Mouse (Mus musculus): ENCODE measurements around the gene Krtap10-10.
"Not testable (repeated sequence)": the region's sequence is repeated elsewhere in the genome, so short reads cannot be mapped to it uniquely, and the experiment has no call there.

The Krtap10-10 gene

DNA sequence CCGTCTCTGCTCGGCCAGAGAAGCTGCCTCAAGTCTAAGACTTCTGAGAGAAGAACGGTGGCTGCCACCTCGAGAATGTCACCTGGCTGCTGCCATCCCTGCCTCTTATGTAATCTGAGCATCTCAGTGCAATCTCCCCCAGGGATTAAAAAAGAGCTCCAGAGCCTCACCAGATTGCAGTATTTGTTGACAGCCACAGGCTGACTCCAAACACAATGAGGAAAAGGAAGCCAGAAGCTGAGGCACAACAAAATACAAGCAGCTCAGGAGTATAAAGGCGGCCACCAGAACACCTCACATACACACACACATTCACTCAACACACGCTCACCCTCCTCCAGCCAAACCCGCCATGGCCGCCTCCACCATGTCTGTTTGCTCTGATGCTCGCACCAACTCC lies at the start of gene Krtap10-10:
TSS of gene Krtap10-10 (plus strand) at position 301 of the 400 bp plus-strand sequence.
- DNase-seq (ENCODE audit: low spot score in 2 of 2), result peak; percentile 15 to 31

DNA sequence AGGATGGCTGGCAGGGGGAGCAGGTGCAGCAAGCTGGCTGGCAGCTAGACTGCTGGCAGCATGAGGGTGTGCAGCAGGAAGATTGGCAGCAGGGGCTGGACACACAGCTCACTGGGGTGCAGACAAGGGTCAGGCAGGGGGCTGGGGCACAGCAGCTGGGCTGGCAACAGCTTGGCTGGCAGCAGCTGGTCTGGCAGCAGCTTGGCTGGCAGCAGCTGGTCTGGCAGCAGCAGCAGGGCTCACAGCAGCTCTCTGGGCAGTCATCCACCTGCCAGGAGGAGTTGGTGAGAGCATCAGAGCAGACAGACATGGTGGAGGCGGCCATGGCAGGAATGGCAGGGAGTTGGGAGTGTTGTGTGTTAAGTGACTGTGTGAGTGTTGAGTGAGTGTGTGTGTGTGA lies 47.9 kb upstream of the Krtap10-10 start, which contains the start of gene Gm7137:
TSS of gene Gm7137 (minus strand) at position 325 of the 400 bp plus-strand sequence.
- peak in 1 of 2 experiments; percentile 21 for DNase-seq (ENCODE audit: low spot score in 2 of 2)

DNA sequence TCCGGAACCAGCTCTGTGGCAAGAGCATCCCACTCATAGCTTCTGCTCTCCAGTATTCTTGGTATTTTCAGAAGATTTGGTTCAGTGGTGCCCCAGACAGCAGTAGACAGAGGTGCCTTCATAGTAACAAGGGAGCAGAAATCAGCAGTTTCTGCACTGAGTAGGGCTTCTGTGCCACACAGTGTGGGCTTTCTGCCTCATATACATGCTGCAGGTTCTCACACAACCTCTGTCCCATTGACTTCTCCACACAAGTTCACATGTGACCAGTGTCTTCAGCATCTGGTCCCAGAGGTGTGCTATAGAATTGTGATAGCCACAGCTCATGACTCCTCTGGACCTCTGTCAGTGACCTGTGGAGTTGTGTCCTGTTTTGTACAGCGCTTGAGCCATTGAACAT lies 47.1 kb upstream of the Krtap10-10 start:
- DNase-seq (ENCODE audit: low spot score in 2 of 2), result no peak

DNA sequence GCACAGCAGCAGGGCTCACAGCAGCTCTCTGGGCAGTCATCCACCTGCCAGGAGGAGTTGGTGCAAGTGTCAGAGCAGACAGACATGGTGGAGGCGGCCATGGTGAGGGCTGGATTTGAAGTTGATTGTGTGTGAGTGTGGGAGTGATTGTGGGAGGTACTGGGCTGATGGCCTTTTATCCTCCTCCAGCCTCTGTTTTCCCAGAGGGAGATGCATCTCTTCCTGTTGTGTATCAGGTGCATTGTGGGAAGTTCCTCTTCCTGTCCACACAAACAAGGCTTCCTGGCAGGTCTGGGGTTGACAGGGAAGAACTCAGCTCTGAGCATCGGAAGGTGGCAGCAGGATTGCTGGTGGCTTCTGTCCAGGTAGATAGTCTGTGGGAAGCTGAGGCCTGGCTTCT lies 40.8 kb upstream of the Krtap10-10 start, which contains the start of gene Gm9639:
TSS of gene Gm9639 (minus strand) at position 101 of the 400 bp plus-strand sequence.
- DNase-seq (ENCODE audit: low spot score in 2 of 2), result no peak

DNA sequence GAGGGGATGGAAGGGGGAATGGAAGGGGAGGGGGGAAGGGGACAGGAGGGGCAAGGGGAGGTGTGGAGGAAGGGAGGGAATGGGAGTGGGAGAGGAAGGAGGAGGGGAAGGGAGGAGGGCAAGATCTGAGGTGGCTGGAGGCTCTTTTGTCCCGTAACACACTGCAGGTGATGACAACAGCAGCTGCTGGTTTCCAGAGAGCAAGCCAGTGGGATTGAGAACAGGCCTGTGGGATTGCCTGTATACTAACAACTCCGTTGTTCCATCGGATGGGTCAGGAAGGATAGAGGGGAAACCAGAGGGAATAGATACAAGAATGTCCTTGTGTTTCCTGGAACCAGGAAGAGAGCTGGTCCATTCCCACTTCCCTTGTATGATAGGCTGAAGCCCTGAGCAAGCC lies 38.1 kb upstream of the Krtap10-10 start:
- DNase-seq (ENCODE audit: low spot score in 2 of 2), result no peak

DNA sequence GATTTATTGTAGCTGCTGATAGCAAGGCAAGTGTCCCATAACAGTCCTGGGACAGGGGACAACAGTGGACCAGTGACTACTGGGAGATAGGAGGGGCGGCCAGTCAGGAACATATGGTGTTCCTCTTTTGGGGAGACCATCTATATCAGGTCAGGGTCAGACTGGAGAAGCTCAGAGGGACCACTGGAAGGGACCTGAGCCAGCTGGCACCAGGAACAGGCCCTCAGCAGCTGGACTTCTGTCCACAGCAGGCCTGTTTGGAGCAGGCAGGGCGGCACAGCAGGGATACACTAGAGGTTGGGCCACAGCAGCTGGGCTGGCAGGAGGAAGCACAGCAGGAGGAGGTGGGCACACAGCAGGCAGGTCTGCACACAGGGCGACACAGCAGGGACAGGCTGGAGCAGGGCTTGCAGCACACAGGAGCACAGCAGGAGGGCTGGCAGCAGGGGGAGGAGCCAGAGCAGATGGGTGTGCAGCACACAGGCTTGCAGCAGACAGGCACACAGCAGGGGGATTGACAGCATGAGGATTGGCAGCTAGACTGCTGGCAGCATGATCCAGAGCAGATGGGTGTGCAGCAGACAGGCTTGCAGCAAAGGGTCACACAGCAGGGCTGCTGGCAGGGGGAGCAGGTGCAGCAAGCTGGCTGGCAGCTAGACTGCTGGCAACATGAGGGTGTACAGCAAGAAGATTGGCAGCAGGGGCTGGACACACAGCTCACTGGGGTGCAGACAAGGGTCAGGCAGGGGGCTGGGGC lies 37.4 kb upstream of the Krtap10-10 start:
- not testable (repeated sequence) for DNase-seq (ENCODE audit: low spot score in 2 of 2)

DNA sequence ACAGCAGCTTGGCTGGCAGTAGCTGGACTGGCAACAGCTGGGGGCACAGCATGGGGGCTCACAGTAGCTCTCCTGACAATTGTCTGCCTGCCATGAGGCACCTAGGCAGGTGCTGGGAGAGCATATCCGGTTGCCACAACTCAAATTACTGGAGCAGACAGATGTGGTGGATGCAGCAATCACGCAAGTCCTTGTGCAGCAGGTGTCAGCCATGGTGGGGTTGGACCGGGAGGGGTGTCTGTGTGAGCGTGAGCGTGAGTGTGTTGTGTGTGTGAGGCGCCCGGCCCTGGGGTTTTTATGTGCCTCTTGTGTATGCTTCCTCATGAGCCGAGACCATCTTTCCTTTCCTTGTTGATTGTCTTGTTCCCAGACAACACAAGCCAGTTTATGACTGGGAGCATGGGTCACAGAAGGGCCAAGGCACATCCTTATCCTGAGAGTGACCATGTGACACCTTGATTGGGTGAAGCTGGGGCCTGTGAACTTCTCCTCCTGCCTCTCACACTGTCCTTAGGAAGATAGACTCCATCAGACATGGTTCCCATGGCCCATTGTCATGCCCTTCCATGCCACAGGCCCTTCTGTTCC lies 36.7 kb upstream of the Krtap10-10 start, which contains the start of gene Gm19668:
TSS of gene Gm19668 (minus strand) at position 213 of the 588 bp plus-strand sequence.
- no peak for DNase-seq (ENCODE audit: low spot score in 2 of 2)

DNA sequence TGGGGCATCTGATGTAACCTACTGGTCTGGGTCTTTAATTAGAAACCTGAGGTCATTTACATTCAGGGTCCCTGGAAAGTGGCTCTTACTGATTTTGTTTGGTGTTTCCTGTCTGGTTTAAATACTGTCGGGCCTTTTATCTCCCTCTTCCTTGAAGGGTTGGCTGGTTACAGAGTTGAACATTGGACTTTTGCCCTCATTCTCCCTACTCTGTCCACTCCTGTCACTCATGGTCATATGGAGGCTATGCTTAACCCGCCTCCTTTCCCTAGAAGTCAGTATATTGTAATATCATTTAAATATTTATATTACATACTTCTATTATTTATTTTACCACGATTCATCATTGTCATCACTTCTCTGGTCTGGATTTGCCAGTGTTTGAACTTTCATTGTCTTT lies 31.7 kb upstream of the Krtap10-10 start:
- DNase-seq (ENCODE audit: low spot score in 2 of 2), result no peak

DNA sequence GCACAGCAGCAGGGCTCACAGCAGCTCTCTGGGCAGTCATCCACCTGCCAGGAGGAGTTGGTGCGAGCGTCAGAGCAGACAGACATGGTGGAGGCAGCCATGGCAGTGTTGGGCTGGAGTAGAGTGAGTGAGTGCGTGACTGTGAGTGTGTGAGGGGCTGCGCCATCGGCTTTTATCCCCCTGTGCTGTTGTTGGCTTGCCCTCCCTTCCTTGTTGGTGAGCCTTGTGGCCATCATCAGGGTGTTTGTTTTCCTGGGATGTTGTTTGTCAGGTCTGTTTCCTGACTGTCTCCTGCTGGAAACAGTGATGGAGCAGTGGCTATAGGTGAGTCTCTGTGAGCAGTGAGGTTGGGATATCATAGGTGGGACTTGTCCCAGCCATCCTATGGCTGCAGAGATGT lies 24.0 kb upstream of the Krtap10-10 start, which contains the start of gene Gm9507:
TSS of gene Gm9507 (minus strand) at position 101 of the 400 bp plus-strand sequence.
- no peak for DNase-seq (ENCODE audit: low spot score in 2 of 2)

DNA sequence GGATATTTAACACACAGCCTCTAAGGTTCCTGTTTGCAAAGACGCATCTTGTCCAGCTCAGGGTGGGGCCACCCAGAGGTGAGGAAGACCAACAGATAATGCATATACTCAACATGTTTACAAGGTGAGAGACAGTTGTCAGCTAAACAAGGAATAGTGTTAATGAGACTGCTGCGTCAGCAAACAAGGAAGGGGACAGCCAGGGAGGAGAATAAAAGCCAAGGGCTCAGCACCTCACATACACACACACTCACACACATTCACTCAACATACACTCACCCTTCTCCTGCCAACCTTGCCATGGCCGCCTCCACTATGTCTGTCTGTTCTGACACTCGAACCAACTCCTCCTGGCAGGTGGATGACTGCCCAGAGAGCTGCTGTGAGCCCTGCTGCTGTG lies 21.4 kb upstream of the Krtap10-10 start, which contains the start of gene Gm2696:
TSS of gene Gm2696 (plus strand) at position 301 of the 400 bp plus-strand sequence.
- no peak for DNase-seq (ENCODE audit: low spot score in 2 of 2)

DNA sequence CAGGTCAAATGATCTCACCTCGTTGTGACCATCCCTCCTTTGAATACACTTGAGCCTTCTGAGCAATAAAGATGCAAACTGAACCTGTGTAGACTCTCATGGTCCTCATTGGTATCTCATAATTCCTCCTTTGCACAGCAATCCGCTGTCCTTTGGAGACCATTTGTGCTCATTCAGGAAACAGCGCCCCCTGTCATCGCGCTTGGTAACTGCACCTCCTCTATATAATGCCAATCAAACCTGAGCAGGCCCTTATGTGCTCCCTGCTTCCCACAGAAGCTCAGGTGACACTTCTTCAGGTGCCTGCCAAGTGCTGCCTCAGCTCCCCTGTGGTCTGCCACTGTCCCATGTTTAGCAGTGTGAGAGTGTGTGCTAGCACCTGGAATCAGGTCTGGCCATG lies 20.2 kb upstream of the Krtap10-10 start:
- DNase-seq (ENCODE audit: low spot score in 2 of 2), result no peak

DNA sequence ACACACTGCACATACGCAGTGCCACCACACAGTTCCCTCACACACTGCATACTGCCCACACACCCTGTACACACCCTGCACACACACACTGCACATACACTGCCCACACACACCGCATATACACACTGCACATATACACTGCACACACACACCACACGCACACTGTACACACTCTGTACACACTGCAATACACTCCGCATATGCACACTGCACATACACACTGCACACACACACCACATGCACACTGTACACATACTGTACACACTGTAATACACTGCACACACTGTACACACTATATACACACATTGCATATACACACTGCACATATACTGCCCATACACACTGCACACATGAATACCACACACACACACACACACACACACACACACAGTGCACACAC lies 17.2 kb upstream of the Krtap10-10 start:
- DNase-seq (ENCODE audit: low spot score in 2 of 2), result no peak

DNA sequence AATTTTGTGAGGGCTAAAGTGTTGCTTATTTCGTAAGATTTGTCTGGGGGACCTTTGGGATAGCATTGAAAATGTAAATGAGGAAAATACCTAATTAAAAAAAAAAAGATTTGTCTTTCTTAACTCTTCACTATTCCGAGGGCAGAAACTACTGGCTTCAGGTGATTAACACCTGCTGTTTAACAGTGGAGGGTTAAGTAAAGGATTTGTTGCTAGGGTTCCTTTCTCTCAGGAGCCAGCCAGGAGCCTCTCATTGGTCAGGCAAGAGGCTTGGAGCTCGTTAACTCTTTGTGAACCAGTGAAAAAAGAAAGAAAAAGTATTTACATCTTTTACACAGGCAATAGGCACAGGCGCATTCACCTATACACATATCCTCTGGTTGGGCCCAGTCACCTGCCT lies 16.5 kb upstream of the Krtap10-10 start:
- no peak for DNase-seq (ENCODE audit: low spot score in 2 of 2)

DNA sequence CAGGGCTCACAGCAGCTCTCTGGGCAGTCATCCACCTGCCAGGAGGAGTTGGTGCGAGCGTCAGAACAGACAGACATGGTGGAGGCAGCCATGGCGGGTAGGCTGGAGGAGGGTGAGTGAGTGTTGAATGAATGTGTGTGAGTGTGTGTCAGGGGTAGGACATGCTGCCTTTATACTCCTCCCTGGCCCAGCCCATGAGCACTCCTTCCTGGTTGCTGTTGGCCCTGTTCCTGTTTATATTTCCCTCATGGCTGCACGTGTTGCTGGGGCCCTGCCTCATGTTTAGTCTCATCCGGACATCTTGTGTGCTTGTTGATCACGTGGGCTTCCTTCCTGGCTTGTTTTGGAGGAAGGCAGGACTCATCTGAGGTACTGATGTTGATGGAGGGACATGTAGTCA lies 8.8 kb upstream of the Krtap10-10 start, which contains the start of gene Krtap10-4:
TSS of gene Krtap10-4 (minus strand) at position 145 of the 400 bp plus-strand sequence.
- DNase-seq (ENCODE audit: low spot score in 2 of 2), result no peak

DNA sequence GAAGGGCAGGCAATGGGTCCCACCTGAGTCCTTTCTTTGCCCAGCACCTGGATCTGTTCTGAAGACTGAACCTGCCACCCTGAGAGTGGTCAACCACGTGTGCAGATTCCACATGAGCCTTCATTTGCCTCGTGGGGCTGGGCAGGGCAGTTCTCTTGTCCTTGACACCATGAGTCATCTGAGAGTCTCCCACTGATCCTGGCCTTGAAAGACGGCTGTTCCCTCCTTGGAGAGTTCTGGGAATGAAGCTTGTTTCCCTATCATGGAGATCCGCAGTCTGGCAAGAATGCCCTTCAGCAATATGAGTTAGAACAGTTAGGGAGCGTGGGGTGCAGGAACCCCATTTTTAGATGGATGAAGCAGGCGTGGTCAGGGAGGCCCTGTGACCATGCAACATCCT lies 3.3 kb downstream of the Krtap10-10 start:
- no peak for DNase-seq (ENCODE audit: low spot score in 2 of 2)

DNA sequence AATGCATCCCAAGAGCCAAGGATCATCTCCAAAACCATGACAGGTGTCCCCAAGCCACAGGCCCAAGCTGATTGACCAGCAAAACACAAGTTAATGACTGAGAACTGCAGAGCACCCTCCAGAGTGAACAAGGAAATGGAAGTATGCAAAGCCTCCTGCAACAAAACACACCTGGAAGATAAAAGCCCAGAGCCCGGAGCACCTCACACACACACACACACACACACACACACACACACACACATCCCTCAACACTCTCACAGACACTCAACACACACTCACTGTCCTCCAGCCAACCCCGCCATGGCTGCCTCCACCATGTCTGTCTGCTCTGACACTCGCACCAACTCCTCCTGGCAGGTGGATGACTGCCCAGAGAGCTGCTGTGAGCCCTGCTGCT lies 10.8 kb downstream of the Krtap10-10 start, which contains the start of gene Gm36176:
TSS of gene Gm36176 (plus strand) at position 301 of the 400 bp plus-strand sequence.
- no peak for DNase-seq (ENCODE audit: low spot score in 2 of 2)

DNA sequence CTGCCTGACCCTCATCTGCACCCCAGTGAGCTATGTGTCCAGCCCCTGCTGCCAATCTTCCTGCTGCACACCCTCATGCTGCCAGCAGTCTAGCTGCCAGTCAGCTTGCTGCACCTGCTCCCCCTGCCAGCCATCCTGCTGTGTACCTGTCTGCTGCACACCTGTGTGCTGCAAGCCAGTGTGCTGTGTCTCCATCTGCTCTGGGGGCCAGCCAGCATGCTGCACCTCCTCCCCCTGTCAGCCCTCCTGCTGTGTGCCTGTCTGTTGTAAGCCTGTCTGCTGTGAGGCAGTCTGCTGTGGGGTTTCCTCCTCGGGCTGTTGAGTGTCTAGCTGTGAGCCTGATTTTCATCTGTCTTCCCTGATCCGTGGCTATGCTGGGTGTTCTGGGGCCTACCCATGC lies 11.2 kb downstream of the Krtap10-10 start:
- DNase-seq (ENCODE audit: low spot score in 2 of 2), result no peak

DNA sequence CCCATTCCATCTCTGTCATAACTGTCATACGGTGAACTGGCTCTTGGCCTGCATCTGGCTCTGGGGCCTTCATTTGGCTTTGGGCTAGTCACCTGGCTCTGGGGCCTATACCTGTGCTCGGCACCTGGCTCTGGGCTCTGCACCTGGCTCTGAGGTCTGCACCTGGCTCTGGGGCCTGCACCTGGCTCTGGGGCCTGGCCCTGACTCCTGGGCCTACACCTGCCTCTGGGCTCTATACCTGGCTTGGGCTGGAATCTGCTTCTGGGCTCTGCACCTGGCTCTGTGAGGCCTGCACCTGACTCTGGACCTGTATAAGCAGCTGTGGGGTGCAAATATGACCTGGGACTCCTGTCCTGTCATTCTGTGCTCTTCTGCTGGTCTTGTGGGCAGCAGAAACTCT lies 11.8 kb downstream of the Krtap10-10 start:
- DNase-seq (ENCODE audit: low spot score in 2 of 2), result no peak

DNA sequence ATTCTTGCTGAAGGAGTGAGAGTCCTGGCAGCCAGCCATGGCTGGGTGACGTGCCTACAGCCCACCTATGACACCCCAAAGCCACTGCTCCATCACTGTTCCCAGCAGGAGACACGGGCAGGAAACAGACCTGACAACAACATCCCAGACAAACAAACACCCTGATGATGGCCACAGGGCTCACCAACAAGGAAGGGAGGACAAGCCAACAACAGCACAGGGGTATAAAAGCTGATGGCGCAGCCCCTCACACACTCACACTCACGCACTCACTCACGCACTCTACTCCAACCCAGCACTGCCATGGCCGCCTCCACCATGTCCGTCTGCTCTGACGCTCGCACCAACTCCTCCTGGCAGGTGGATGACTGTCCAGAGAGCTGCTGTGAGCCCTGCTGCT lies 16.8 kb downstream of the Krtap10-10 start, which contains the start of gene Gm10318:
TSS of gene Gm10318 (plus strand) at position 301 of the 400 bp plus-strand sequence.
- no peak for DNase-seq (ENCODE audit: low spot score in 2 of 2)

DNA sequence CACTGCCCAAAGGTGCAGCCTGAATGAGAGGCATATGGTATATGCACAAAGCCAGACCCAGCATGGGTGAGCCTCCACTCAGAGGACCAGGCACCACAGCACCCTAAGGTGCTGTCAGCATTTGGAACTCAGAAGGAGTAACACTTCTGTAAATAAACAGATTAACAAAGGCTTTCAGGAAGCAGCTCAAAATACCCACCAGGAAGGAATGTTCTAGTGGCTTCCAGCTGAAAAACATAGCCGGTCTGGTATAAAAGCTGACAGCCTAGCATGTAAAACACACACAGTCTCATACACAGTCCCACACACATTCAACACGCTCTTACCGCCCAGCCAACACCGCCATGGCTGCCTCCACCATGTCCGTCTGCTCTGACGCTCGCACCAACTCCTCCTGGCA lies 25.9 kb downstream of the Krtap10-10 start, which contains the start of gene Gm3285:
TSS of gene Gm3285 (plus strand) at position 301 of the 400 bp plus-strand sequence.
- no peak for DNase-seq (ENCODE audit: low spot score in 2 of 2)

DNA sequence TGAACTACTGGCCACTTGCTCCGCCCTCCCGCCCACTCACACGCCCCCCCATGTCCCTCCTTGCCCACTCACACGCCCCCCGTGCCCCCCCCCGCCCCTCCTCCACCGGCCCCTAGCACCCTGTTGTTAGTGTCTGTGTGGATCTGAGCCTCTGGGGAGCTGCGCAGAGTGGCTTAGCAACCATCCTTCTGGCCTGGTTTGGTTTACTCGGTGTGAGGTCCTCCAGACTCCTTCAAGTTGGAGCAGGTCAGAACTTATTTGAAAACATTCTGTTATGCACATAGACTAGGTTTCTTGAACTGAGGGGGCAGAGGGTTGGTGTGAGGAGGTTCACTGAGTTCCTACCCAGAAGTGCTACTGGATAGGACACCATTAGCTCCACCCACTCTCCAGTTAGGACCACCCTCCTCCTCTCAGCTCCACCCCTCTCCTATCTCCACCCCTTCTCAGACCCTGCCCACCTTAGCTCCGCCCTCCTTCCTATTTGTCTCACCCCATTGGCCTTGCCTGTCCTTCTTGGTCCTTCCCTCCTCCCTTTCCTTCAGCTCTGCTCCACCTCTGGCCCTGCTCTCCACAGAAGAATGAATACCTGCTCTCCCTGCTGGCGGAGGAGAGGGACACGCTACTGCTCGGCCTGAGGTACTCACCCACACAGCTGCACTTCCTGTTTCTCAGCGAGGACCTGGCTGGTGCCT lies 28.5 kb downstream of the Krtap10-10 start:
- DNase-seq (ENCODE audit: low spot score in 2 of 2), result no peak

DNA sequence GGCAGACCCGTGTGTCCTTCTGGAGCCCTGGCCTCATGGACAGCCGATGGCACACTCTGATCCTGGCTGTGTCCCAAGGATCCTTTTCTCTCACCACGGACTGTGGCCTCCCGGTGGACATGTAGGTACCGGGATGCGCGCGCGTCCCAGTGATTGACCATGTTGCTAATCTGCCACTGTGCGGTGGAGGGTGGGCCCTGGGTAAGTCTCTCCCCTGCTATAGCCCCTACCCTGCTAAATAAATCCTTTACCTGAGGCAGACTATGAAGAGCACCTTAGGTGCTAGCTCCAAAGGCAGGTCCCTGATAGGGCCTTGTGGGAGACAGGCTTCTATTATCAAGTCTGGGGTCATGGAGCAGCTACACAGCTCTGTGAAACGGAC lies 29.0 kb downstream of the Krtap10-10 start:
- no peak for DNase-seq (ENCODE audit: low spot score in 2 of 2)

Data from frontal cortex, postnatal 36 days (tissue).